Mouse (Mus musculus) midbrain, embryonic 11.5 days (tissue): ENCODE data around the gene Dnajc4. TPM values are rescaled to one million over a fixed set of nuclear protein-coding genes. Genes with fewer than 3 reads are reported as not detected.
A peak's percentile ranks its signal among the peaks of the same experiment; 100 is the strongest.
"Not testable (repeated sequence)": the region's sequence is repeated elsewhere in the genome, so short reads cannot be mapped to it uniquely, and the experiment has no call there.

Source experiments
- ATAC-seq: fragments of 200-750 bp; cut with Nextera tagmentation; 2 replicates; pipeline ENCODE4 v1.8.0; 2017; ENCODE audit warnings: moderate TSS enrichment, moderate library complexity; ENCODE audit not compliant: low FRiP score
- DNase-seq: peaks from one replicate; pipeline ENCODE4 v3.0.0; 2015; ENCODE audit warnings: low spot score; ENCODE audit errors: missing footprints
- H3K27ac ChIP-seq: fragments of 300-500 bp; sonication (generic); 2 replicates; pipeline ENCODE4 v1.5.1; 2014; ENCODE audit warnings: low read depth, low read length
- H3K27me3 ChIP-seq: fragments of 300-500 bp; sonication (generic); 2 replicates; pipeline ENCODE4 v1.6.1; 2014; ENCODE audit warnings: mild to moderate bottlenecking, low read length, moderate library complexity, mixed read lengths; ENCODE audit not compliant: control insufficient read depth, insufficient read depth
- H3K36me3 ChIP-seq: fragments of 300-500 bp; sonication (generic); 2 replicates; pipeline ENCODE4 v1.6.1; 2014; ENCODE audit warnings: mild to moderate bottlenecking, low read length, moderate library complexity, mixed read lengths; ENCODE audit not compliant: control insufficient read depth, insufficient read depth
- H3K4me1 ChIP-seq: fragments of 300-500 bp; sonication (generic); 2 replicates; pipeline ENCODE4 v1.6.1; 2014; ENCODE audit warnings: low read length; ENCODE audit not compliant: control insufficient read depth, insufficient read depth
- H3K4me2 ChIP-seq: fragments of 300-500 bp; sonication (generic); 2 replicates; pipeline ENCODE4 v1.6.1; 2014; ENCODE audit warnings: mild to moderate bottlenecking, moderate library complexity
- H3K4me3 ChIP-seq: fragments of 300-500 bp; sonication (generic); 2 replicates; pipeline ENCODE4 v1.5.1; 2014; ENCODE audit warnings: low read depth, low read length
- H3K9ac ChIP-seq: fragments of 300-500 bp; sonication (generic); 2 replicates; pipeline ENCODE4 v1.6.1; 2014; ENCODE audit warnings: low read length
- H3K9me3 ChIP-seq: fragments of 300-500 bp; sonication (generic); 2 replicates; pipeline ENCODE4 v1.6.1; 2016; ENCODE audit warnings: low read length; ENCODE audit not compliant: control insufficient read depth
- WGBS: fragments of 180-500 bp; shearing (Covaris S2); extraction: QIAGEN DNeasy Blood & Tissue Kit; methylation state at CpG from one replicate; pipeline ENCODE4 v1.1.7; 2014; 5-methylcytosine and 5-hydroxymethylcytosine counted together
- polyA plus RNA-seq: library from polyadenylated mRNA; unstranded; fragments of >200 nt; fragmentation: Nextera tagmentation; extraction: Ambion mirVana; gene quantifications from 2 replicates; pipeline ENCODE4 v1.2.1, GENCODE M21; 2014

The Dnajc4 gene
- polyA plus RNA-seq, 1 experiment from 2014 or later = 17.9 TPM

DNA sequence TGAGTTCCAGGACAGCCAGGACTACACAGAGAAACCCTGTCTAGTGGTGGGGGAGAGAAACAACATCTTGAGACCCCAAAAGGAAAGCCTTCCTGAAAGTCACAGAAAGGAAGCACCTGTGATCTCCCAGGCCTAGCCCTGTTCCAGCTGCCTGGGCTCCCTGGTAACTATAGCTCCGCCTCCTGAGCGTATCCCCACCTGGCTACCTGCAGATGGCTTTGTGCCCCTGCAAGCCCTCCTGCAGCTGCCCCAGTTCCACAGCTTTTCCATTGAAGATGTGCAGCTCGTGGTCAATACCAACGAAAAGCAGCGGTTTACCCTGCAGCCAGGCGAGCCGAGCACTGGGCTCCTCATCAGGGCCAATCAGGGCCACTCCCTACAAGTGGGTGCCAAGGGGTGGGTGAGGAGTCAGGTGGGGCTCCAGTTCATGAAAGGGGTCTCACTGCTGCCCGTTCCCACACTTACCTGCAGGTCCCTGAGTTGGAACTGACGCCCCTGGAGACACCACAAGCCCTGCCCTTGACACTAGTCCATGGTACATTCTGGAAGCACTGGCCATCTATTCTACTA, 5.4 kb upstream of the Dnajc4 start:
- 80% methylated on average over 9 of the region's 9 CpGs for WGBS
- Histone ChIP-seq H3K27ac (no peak overlapping the region), H3K27me3 (no peaks in the 10 kb centered on the region)

DNA sequence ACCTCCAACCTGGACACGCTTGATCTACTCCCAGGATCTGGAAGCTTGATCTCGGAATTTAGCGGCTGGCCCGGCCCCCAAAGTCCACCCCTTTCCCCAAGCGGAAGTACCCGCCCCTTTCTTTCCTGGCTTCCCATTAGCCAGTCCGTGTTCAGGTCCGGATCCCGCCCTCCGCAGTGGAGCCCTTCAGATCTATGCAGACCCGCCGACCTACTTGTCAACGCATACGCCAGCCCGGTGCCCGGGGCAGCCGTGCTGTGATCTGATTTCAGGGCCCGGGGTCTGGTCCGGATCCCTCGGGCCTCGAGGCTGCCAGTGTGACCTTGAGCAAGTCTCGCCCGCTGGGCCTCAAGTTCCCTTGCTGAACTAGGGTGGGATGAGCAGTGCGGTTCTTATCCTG, 3.6 kb upstream of the Dnajc4 start, which contains the start of the genes Nudt22 and Trpt1:
Gene Nudt22, minus strand, starts transcription at position 112 of the 400 bp plus-strand sequence.
Gene Trpt1, plus strand, starts transcription at position 126 of the 400 bp plus-strand sequence.
- H3K4me3 ChIP-seq = peak within 1 kb of the TSS; percentile 54
- ATAC-seq (peak; percentile 76), DNase-seq (peak; percentile 96)
- no peaks in the 10 kb centered on the region for H3K9me3 ChIP-seq
- H3K27ac ChIP-seq = peak within 1 kb of the TSS; percentile 35; the same call in 1 of the 2 replicates
- 1% methylated on average over 24 of the region's 24 CpGs for WGBS
- peak within 1 kb of the TSS; percentile 75 for H3K9ac ChIP-seq
- H3K36me3 ChIP-seq = peaks cover 7% of the 10 kb centered on the region; the same call in 1 of the 2 replicates
- no peaks in the 10 kb centered on the region for H3K27me3 ChIP-seq
- H3K4me2 ChIP-seq = peak within 1 kb of the TSS; percentile 89
- H3K4me1 ChIP-seq = peaks cover 22% of the 10 kb centered on the region

More for the DNA sequence above, 5.4 kb upstream of the Dnajc4 start:
- peaks cover 7% of the 10 kb centered on the region; the same call in 1 of the 2 replicates for H3K36me3 ChIP-seq
- ATAC-seq (no peak), DNase-seq (no peak)
- H3K4me1 ChIP-seq = peaks cover 19% of the 10 kb centered on the region
- no peaks in the 10 kb centered on the region for H3K9me3 ChIP-seq
- no peak overlapping the region for H3K4me2 ChIP-seq
- H3K4me3 ChIP-seq = no peak overlapping the region
- H3K9ac ChIP-seq = no peak overlapping the region

DNA sequence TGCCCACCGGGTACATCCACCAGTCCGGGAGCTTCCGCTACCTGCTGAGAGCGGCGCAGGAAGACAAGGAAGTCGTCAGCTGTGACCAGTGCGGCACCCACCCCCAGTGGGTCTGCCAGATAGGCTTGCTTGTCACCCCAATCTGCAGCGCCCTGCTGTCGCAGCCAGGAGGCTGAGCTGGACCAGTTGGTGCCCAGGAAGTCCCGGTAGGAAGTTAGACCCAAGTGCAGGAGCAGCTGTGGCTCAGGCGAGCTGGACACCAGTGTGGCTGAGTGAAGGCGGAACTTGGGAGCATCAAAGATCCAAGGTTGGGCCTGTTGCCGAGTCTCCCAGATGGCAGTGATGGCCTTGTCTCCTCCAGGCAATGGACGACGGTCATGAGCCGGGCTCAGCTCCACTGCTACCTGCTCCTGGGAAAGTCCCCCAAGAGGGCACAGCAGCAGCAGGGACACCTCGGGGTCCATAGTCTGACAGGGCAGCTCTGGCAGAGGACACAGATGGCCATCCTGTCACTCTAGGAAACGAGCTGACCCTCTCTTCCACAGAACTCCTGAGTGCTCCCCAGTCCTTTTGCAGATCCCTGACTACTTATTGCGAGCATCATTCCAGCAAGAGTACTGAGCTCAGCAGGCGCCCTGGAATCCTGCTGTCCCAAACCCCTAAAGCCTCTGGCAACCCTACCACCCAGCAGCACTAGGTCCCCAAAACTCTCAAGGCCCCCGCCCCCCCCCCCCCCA, 3.1 kb upstream of the Dnajc4 start:
- no peak overlapping the region for H3K27ac ChIP-seq
- H3K4me1 ChIP-seq = peaks cover 22% of the 10 kb centered on the region
- H3K36me3 ChIP-seq = peaks cover 7% of the 10 kb centered on the region; the same call in 1 of the 2 replicates
- ATAC-seq (no peak), DNase-seq (no peak)
- WGBS = 50% methylated on average over 21 of the region's 21 CpGs
- no peaks in the 10 kb centered on the region for H3K9me3 ChIP-seq
- peak overlapping the region; percentile 89 for H3K4me2 ChIP-seq
- H3K4me3 ChIP-seq = peak overlapping the region; percentile 54
- peak overlapping the region; percentile 75 for H3K9ac ChIP-seq
- H3K27me3 ChIP-seq = no peaks in the 10 kb centered on the region

DNA sequence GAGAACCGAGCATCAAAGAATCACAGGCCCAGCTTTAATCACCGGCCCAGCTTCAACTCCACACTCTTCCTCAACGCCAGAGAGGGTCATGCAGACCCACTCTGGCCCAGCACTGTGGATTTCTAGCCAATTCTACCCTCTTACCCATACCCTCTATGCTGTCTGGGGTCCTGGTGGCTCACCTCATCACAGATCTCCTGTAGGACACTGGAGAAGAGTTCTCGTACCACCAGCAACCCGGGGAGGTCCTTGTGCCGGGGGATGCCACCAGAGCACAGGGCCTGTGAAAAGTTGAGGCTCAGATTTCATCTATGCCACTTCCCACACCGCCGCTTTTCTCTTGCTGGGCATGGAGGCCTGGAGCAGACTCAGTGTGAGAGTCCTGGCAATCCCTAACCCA, 2.1 kb upstream of the Dnajc4 start:
- WGBS = 85% methylated on average over 8 of the region's 8 CpGs
- Histone ChIP-seq H3K36me3 (peaks cover 7% of the 10 kb centered on the region; the same call in 1 of the 2 replicates), H3K9me3 (no peaks in the 10 kb centered on the region), H3K27ac (no peak overlapping the region), H3K4me2 (no peak overlapping the region), H3K4me3 (no peak overlapping the region), H3K9ac (no peak overlapping the region), H3K4me1 (peaks cover 22% of the 10 kb centered on the region), H3K27me3 (no peaks in the 10 kb centered on the region)
- no peak for ATAC-seq
- no peak for DNase-seq

DNA sequence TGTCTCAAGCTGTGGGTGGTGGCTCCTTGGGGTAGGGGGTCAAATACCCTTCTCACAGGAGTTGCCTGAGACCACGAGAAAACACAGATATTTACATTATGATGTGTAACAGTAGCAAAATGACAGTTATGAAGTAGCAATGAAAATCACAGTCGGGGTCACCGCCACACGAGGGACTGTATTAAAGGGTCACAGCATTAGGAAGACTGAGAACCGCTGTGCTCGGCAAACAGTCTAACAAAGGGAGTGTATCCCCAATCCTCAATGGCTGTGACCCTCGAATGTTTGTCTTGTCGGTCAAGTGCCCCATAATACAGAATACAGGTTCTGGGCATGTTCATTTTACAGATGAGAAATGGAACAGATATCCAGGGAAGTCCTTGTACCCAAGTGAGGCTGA, 1.6 kb upstream of the Dnajc4 start:
- Histone ChIP-seq H3K27me3 (no peaks in the 10 kb centered on the region), H3K36me3 (peaks cover 3% of the 10 kb centered on the region; the same call in 1 of the 2 replicates), H3K4me2 (no peak overlapping the region), H3K27ac (no peak overlapping the region), H3K4me1 (peaks cover 22% of the 10 kb centered on the region), H3K9me3 (no peaks in the 10 kb centered on the region), H3K4me3 (no peak overlapping the region), H3K9ac (no peak overlapping the region)
- no peak for DNase-seq
- 85% methylated on average over 8 of the region's 8 CpGs for WGBS
- ATAC-seq = no peak

DNA sequence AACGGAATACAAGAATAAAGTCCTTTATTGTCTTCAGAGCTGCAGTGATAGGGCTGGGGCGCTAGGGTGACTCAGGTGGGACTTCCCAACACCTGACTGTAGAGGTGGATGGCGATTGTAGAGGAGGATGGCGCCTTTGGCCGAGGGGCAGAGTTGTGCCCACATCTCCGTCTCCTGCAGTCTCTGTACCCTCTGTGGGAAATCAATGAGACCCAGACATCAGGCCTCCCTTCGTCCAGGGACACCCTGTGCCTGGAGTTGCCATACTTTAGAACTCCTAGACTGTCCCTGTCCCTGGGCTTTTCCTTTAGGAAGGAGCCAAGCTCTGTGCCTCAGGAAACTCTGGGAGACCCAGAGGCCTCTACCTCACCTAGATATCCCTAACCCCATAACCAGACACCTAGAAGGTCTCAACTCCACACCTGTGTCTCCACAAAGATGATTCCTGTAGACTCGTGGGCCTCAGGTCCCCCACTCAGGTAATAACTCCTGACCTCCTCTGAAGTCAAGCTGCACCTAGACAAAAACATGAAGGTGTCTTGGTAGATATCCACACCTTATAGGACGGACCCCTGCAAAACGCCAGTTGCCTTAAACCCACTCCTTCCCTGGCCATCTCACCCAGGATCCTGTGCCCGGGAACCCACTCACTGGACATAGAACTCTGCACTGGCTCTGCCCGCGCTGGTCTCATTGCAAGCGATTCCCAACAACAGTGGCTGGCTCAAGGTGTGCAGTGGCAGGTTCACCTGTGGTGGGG, 819 bp upstream of the Dnajc4 start:
- H3K4me3 ChIP-seq = peak overlapping the region; percentile 52
- ATAC-seq = no peak
- peak overlapping the region; percentile 41 for H3K9ac ChIP-seq
- no peak overlapping the region for H3K27ac ChIP-seq
- peak overlapping the region; percentile 93 for H3K4me2 ChIP-seq
- DNase-seq = no peak
- no peaks in the 10 kb centered on the region for H3K27me3 ChIP-seq
- H3K9me3 ChIP-seq = no peaks in the 10 kb centered on the region
- no peaks in the 10 kb centered on the region for H3K36me3 ChIP-seq
- H3K4me1 ChIP-seq = peaks cover 22% of the 10 kb centered on the region
- WGBS = 61% methylated on average over 14 of the region's 14 CpGs

- not testable (repeated sequence) for H3K36me3 ChIP-seq, H3K27me3 ChIP-seq, H3K27ac ChIP-seq, H3K9me3 ChIP-seq, H3K4me3 ChIP-seq, DNase-seq, ATAC-seq, H3K4me2 ChIP-seq, H3K9ac ChIP-seq
- 90% methylated on average over 6 of the region's 6 CpGs for WGBS
- H3K4me1 ChIP-seq = peaks cover 30% of the 10 kb centered on the region
Measured at GRCm38 (mm10) chr19:6991166-6991565, 1.2 kb downstream of the Dnajc4 start.

- H3K9ac ChIP-seq = no peak overlapping the region
- no peak overlapping the region for H3K4me2 ChIP-seq
- ATAC-seq (no peak), DNase-seq (no peak)
- H3K4me1 ChIP-seq = peaks cover 30% of the 10 kb centered on the region
- no peak overlapping the region for H3K27ac ChIP-seq
- 90% methylated on average over 6 of the region's 6 CpGs for WGBS
- no peaks in the 10 kb centered on the region for H3K9me3 ChIP-seq
- no peak overlapping the region for H3K4me3 ChIP-seq
- no peaks in the 10 kb centered on the region for H3K36me3 ChIP-seq
- no peaks in the 10 kb centered on the region for H3K27me3 ChIP-seq
Measured at GRCm38 (mm10) chr19:6990712-6991111, 1.7 kb downstream of the Dnajc4 start.
